Mouse (Mus musculus) lung, postnatal 36 days (tissue): ENCODE results near the gene Elf2.

Source experiments
- DNase-seq: peaks from one replicate; pipeline ENCODE4 v3.0.0; 2022; ENCODE audit warnings: mixed read lengths

Elf2 gene

DNA sequence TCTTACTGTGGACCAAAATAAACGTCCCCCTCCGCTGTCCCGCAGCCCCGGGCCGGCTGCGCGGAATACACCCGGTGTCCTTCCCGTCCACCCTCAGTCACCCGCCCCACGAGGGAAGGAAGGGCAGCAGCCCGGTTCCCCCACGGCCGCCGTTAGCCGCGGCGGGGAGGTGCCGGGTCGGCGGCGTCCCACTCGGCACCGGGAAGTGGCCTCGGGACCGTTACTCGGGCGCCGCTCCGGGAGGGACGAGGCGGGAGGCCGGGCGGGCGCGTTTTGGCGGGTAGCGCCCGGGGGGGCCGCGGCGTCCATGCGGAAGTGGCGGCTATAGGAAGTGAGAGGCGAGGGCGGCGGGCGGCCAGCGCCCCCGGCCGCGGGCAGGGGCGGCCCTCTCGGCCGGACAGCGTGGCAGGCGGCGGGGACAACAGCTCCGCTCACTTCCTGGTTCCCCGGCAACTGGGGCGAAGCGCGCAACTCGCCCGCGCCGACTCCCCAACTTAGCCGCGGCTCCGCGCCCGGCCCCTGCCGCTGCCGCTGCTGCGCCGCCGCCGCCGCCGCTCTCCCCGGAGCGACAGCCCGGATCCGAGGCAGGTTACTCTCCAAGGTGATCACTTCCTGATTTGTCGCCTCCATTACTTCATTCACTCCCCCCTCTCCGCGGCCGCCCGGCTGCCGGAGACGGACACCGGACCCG is 63.9 kb downstream of the Elf2 start:
- peak; percentile 55 for DNase-seq

DNA sequence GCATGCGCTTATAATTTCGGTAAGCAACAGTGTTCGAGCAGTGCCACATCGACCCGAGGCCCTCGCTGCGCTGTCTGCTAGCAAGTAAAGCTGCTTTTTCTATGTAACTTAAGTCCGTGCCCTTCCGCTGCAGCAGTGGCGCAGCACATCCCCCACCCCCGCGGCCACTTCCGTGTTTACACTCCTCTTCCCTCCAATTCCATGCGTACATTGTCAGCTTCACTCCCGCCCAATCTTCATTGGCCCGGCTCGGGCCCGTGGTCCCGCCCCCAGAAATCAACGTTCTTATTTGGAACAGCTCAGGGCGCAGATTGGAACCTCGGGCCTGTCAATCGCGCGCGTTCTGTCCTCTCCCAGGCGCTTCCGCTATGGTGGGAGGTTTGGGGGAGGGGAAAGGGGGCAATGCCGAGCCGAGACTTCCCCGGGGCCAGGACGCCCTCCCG is 64.5 kb downstream of the Elf2 start:
- peak; percentile 100 for DNase-seq

DNA sequence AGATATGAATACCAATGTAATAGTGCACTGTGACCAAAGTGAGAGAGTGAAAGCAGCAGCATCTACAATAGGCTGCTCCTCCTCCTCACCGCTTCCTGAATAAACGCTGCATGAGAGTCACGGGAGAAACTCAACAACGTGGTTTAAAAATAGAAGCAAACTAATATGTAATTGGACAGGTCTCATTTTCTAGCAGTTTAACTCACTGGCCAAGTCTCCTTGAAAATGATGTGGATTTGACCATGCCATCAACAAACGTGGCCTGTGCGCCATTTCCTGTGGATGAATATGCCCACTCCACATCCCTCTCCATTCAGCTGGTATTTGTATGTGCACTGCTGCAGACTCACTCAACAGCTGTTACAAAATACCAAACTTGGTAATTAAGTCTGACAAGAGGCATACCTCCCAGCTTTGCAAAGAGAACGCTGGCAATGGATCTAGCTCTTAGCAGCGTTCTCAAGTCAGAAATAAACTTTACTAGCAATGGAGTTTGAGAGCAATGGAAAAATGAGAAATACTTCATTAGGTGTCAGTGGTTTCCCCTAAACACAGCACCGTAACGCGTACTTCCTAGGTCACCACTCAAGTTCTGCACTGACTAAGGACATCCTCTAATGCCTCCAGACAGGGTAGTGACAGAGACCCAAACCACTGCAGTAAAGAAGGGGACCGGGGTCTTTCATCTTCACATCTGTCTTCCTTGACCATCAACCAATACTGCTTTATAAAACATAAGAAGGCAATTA is 70.2 kb downstream of the Elf2 start:
- peak; percentile 60 for DNase-seq

GRCm38 (mm10) chr3:51268434-51268833 is 72.0 kb downstream of the Elf2 start:
- DNase-seq: peak; percentile 26

DNA sequence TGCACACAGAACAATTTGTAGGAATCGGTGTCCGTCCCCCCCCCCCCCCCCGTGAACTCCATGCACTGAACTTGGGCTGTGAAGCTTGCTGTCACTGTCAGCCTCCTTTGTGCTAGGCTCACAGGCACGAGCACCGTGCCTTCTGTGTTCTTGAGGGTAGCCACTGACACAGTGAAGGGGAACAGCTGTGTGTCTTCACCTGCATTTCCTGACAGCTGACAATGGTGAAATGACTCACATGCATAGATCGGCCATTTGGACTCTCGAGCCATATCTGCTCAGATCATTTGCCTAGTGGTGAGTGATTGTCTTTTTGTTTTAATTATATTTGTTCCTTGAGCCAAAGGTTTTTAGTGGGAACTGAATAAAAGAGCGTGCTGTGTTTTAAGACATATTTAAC is 77.5 kb downstream of the Elf2 start:
- DNase-seq: no peak

DNA sequence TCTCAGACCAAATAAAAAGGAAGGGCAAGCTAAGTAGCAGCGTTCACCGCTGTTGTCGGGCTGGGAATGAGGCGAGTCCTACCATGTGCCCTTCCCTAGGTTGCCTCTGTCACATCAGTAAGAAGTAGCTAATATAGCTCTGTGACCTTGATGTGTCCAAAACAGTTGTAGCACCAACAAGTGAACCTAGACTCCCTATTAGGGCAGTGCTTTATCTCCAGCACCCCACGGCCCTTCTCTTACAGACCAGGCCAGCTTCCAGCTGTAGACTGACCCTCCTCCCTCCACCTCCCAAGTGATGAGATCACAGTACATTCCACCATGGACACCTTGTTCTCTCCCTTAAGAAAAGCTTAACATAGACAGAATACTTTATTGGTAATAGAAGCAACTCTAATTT is 82.4 kb downstream of the Elf2 start:
- no peak for DNase-seq

- DNase-seq: no peak
These were observed 84.0 kb downstream of the Elf2 start for GRCm38 (mm10) chr3:51256450-51256849.

GRCm38 (mm10) chr3:51254784-51255183 is 85.7 kb downstream of the Elf2 start:
- DNase-seq: no peak

DNA sequence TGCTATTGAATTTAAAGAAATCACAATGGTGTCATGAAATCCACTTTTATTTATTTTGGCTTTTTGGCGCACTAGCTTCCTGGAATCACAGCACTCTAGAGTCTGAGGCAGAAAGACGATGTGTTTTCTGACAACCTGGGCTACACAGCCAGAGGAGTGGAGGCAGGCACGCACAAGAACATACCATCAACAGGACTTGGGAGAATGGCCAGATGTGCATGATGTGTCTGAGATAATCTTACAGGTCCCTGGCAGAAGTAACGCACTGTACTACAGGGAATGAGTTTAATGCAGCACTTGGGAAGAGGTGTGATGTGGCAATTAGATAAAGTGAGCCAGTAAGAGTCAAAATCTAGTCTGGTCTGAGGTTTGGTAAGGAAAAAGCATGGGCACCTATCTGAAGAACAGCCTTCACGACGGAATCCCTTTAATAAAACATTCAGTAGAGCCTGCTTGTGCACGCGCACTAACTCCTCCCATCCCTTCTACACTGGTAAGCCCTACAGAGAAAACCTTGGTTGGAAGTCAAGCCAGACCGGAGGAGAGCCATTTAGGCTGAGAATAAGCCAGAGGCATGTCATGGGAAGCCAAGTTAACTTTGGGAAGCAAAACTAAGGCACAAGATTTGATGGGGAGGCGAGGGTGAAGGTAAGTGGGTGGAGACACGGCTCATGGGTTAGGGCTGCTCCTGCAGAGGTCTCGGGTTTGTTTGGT is 87.6 kb downstream of the Elf2 start:
- DNase-seq: no peak

GRCm38 (mm10) chr3:51252223-51252622 is 88.2 kb downstream of the Elf2 start:
- no peak for DNase-seq

DNA sequence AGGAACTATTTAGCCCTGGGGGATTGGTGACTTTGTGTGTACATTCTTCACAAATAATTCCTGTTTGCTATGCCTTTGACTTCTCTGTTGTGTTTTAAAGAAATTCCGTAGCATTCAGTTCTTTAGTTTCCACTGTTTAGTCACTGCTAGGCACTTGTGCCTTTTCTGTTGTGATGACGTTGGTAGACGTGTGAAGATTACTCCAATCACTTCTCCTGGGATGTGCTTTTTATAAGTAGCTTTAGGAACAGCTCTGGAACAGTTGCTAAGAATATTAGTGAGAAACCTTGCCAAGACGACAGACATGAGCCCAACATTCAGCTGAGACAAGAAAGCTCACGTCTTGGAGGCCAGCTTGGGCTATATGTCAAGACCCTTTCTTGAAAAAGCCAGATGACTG is 89.4 kb downstream of the Elf2 start:
- no peak for DNase-seq

GRCm38 (mm10) chr3:51249866-51250265 is 90.6 kb downstream of the Elf2 start:
- no peak for DNase-seq

- no peak for DNase-seq
These were observed 91.0 kb downstream of the Elf2 start for GRCm38 (mm10) chr3:51249460-51249859.

- no peak for DNase-seq
These were observed 91.9 kb downstream of the Elf2 start for GRCm38 (mm10) chr3:51248600-51248999.

DNA sequence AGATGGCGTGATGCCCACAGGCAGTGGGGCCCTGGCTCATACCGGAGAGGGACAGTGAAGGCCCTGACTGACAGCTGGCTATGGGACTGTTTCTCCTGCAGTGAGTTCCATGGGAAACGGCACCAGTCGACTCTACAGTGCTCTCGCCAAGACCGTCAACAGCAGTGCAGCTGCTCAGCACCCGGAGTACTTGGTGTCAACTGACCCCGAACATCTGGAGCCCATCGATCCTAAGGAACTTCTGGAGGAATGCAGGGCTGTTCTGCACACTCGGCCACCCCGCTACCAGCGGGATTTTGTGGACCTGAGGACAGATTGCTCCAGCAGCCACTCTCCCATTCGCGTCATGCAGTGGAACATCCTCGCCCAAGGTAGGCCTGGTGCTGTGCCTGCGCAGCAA is 92.8 kb downstream of the Elf2 start:
- DNase-seq: peak; percentile 59

- no peak for DNase-seq
These were observed 100.9 kb downstream of the Elf2 start for GRCm38 (mm10) chr3:51239541-51239940.

GRCm38 (mm10) chr3:51238515-51238914 is 101.9 kb downstream of the Elf2 start:
- DNase-seq: peak; percentile 44

- no peak for DNase-seq
These were observed 105.8 kb downstream of the Elf2 start for GRCm38 (mm10) chr3:51234752-51235055.

DNA sequence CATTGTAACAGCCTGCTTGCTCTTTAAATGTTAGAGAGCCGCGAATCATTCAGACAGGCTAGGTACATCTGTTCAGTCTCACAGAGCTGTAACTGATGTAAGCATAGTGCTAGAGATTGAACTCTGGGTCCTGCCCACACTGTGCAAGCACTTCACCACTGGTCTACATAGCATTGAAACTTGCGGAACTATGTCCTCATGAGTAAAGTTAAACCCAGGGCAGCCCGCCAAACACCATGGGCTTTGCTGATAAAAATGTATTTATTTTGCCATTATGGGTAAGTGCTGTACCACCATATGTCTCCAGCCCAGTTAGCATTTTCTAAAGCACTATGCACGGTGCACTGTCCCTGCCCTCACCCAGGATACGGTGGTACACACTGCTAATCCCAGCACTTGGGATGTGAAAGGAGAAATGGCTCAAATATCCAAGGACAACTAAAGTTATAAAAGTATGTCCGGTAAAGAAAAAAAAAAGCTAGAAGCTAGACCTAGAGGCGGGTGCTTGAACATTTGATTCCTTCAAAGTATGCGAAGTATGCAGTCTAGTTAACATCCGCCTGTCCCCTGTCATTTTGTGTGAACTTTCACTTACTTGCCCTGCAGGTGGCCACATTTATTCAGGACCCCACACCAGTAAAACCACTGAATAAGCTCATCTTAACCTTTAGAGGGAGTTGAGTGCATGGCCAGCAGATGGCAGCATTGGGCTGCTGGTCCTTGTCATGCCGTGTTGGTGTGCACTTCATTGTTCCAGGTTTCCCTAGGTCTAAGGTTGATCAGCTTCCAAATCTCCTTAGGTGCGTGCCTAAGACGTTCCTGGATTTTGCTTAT is 106.3 kb downstream of the Elf2 start:
- peak; percentile 94 for DNase-seq

GRCm38 (mm10) chr3:51233474-51233873 is 107.0 kb downstream of the Elf2 start:
- peak; percentile 78 for DNase-seq

DNA sequence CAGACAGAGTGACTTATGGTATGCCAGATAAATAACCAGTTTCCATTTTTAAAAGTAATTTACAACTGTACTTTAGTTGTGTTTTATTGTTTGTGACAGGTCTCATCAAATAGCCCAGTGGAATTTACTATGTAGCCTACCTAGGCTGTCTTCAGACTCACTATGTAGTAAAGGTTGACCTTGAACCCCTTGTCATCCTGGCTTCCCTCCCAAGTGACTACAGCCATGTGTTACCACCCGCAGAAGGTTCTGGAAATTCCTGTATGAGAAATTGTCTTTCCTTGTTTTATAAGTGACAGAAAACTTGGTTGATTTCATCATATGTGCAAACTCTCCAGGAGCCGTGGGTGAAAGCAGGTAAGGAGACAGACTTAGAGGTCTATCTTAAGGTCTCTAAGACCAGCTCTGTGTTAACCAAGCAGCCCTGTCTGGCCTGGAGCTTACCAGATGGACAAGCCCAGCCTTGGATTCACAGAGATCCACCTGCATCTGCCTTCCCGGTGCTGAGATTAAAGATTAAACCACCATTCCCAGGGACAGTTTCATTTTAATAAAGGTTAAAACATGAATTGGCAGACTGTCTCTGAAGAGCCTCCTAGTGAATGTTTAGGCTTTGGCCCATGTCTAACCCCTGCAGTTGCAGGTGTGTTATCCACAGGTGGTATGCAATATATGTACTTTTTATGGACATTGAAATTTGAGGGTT is 108.1 kb downstream of the Elf2 start:
- no peak for DNase-seq

DNA sequence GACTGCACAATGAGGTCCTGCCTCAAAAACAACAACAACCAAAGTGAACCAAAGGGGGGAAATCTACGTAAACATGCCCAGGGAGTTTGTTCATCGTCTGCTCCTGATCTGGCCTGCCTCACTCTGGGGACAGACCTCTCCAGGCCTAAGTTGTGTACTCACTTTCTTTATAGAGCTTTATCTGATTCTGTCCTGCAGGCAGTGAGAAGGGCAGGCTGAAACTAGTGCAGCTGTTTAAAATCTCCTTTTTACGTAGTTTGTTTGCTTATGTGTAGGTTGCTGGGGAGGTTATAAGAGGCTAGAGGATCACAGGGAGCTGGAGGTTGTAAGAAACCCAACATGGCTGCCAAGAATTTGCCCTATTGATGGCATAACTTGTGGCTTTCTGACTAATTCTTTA is 109.0 kb downstream of the Elf2 start:
- no peak for DNase-seq
